Mouse (Mus musculus) CH12.LX (cell line): Measurements from ENCODE around the gene Il20rb.

Source experiments
- CTCF ChIP-seq, 2 experiments: IDR thresholded peaks in 1 of 2; conservative IDR thresholded peaks in 1 of 2; 2 replicates each; pipeline ENCODE4 v1.5.1; 2011 to 2012; ENCODE audit warnings: low read depth in 2 of 2, low read length in 2 of 2, improper control_type of control experiment in 1 of 2, inconsistent platforms in 1 of 2, mild to moderate bottlenecking in 1 of 2, moderate library complexity in 1 of 2
- E2F4 ChIP-seq: IDR thresholded peaks from 2 replicates; pipeline ENCODE4 v1.6.1; 2011; ENCODE audit warnings: low read depth, low read length, improper control_type of control experiment; ENCODE audit not compliant: insufficient replicate concordance
- EP300 ChIP-seq: IDR thresholded peaks from 2 replicates; pipeline ENCODE4 v1.6.1; 2011; ENCODE audit warnings: low read length, improper control_type of control experiment
- ETS1 ChIP-seq: conservative IDR thresholded peaks from 2 replicates; pipeline ENCODE4 v1.6.1; 2012; ENCODE audit warnings: low read depth, mild to moderate bottlenecking, inconsistent platforms, low read length, improper control_type of control experiment, moderate library complexity
- GABPA ChIP-seq: IDR thresholded peaks from 2 replicates; pipeline ENCODE4 v1.6.1; 2012; ENCODE audit warnings: low read depth, low read length, improper control_type of control experiment, inconsistent platforms; ENCODE audit not compliant: insufficient replicate concordance
- MAX ChIP-seq: IDR thresholded peaks from 2 replicates; pipeline ENCODE4 v1.6.1; 2011; ENCODE audit warnings: low read length, improper control_type of control experiment
- NELFE ChIP-seq: IDR thresholded peaks from 2 replicates; pipeline ENCODE4 v1.6.1; 2011; ENCODE audit warnings: low read depth, low read length, improper control_type of control experiment
- POLR2AphosphoS2 ChIP-seq: IDR thresholded peaks from 2 replicates; pipeline ENCODE4 v1.6.1; 2011; ENCODE audit warnings: low read depth, low read length, improper control_type of control experiment
- RAD21 ChIP-seq: IDR thresholded peaks from 2 replicates; pipeline ENCODE4 v1.6.1; 2011; ENCODE audit warnings: low read depth, mild to moderate bottlenecking, low read length, improper control_type of control experiment, moderate library complexity
- USF1 ChIP-seq: IDR thresholded peaks from 2 replicates; pipeline ENCODE4 v1.6.1; 2014; ENCODE audit warnings: low read depth, mild to moderate bottlenecking, inconsistent platforms, low read length, improper control_type of control experiment
- ZC3H11A ChIP-seq: IDR thresholded peaks from 2 replicates; pipeline ENCODE4 v1.6.1; 2012; ENCODE audit warnings: low read depth, mild to moderate bottlenecking, inconsistent platforms, low read length, improper control_type of control experiment
- ZMIZ1 ChIP-seq: IDR thresholded peaks from 2 replicates; pipeline ENCODE4 v1.6.1; 2012; ENCODE audit warnings: low read depth, mild to moderate bottlenecking, inconsistent platforms, low read length, improper control_type of control experiment

- TF ChIP-seq NELFE, result no peak
- no peak for TF ChIP-seq ZC3H11A
- no peak for TF ChIP-seq GABPA
- TF ChIP-seq ETS1, result no peak
- no peak for TF ChIP-seq USF1
- TF ChIP-seq EP300, result no peak
- no peak for TF ChIP-seq MAX
- no peak for TF ChIP-seq RAD21
- TF ChIP-seq CTCF (conservative IDR thresholded peaks at IDR 0.05 in 1 of 2, IDR thresholded peaks at IDR 0.05 in 1 of 2; ENCODE audit: low read depth in 2 of 2, low read length in 2 of 2), result no peak
- no peak for TF ChIP-seq ZMIZ1
- no peak for TF ChIP-seq POLR2AphosphoS2
- no peak for TF ChIP-seq E2F4
These were observed 21.0 kb upstream of the Il20rb start for GRCm38 (mm10) chr9:100507581-100507980.
